Mouse (Mus musculus) heart, adult 2 months (tissue): ENCODE measurements at regions not wholly inside any gene's neighbourhood (a gene's known extent, or its start where the extent isn't known, plus 50 kb on each side); places are given as distances from the start of the nearest gene placed in this dataset.

ENCODE experiments used
- DNase-seq, 2 experiments: peaks; one replicate each; pipeline ENCODE4 v3.0.0; 2021
- H3K27ac ChIP-seq: fragments of 200-600 bp; 2 replicates; pipeline ENCODE4 v1.8.1; 2022
- H3K27me3 ChIP-seq: fragments of 200-500 bp; 2 replicates; pipeline ENCODE4 v1.6.1; 2012; ENCODE audit warnings: mild to moderate bottlenecking, low read length, inconsistent platforms, mixed read lengths; ENCODE audit not compliant: control insufficient read depth, insufficient read depth
- H3K36me3 ChIP-seq: fragments of 200-500 bp; 2 replicates; pipeline ENCODE4 v1.6.1; 2012; ENCODE audit warnings: low read length, inconsistent platforms; ENCODE audit not compliant: control insufficient read depth, insufficient read depth
- H3K4me1 ChIP-seq: fragments of 200-500 bp; 2 replicates; pipeline ENCODE4 v1.6.1; 2011; ENCODE audit warnings: low read length; ENCODE audit not compliant: control insufficient read depth, insufficient read depth
- H3K4me3 ChIP-seq: fragments of 200-600 bp; 2 replicates; pipeline ENCODE4 v1.8.1; 2022
- H3K79me2 ChIP-seq: fragments of 200-500 bp; replicated peaks from 2 replicates; pipeline ENCODE4 v1.6.1; 2012; ENCODE audit warnings: mild to moderate bottlenecking, inconsistent platforms, low read length, moderate library complexity, mixed read lengths; ENCODE audit not compliant: control insufficient read depth, insufficient read depth
- H3K9ac ChIP-seq: fragments of 200-500 bp; 2 replicates; pipeline ENCODE4 v1.6.1; 2012; ENCODE audit warnings: low read depth, mild to moderate bottlenecking, control low read depth, inconsistent platforms, low read length, mixed read lengths
- CTCF ChIP-seq: fragments of 200-600 bp; IDR thresholded peaks from 2 replicates; pipeline ENCODE4 v1.8.1; 2022; ENCODE audit warnings: antibody characterized with exemption, mild to moderate bottlenecking, moderate library complexity
- EP300 ChIP-seq: fragments of 200-500 bp; IDR thresholded peaks from 2 replicates; pipeline ENCODE4 v1.6.1; 2011; ENCODE audit warnings: low read depth, low read length, control low read depth; ENCODE audit not compliant: insufficient read depth
- POLR2A ChIP-seq: fragments of 200-500 bp; IDR thresholded peaks from 2 replicates; pipeline ENCODE4 v1.6.1; 2011; ENCODE audit warnings: mild to moderate bottlenecking, low read depth, low read length, control low read depth; ENCODE audit not compliant: insufficient read depth
- WGBS: fragments of 180-500 bp; shearing (Covaris S2); methylation state at CpG from one replicate; pipeline ENCODE4 v1.1.7; 2018; 5-methylcytosine and 5-hydroxymethylcytosine counted together
- intact Hi-C: fragments of 180-260 bp; cut with DNase I; formaldehyde crosslinking; loops from one replicate; pipeline ENCODE4 v1.15.1; 2025

DNA sequence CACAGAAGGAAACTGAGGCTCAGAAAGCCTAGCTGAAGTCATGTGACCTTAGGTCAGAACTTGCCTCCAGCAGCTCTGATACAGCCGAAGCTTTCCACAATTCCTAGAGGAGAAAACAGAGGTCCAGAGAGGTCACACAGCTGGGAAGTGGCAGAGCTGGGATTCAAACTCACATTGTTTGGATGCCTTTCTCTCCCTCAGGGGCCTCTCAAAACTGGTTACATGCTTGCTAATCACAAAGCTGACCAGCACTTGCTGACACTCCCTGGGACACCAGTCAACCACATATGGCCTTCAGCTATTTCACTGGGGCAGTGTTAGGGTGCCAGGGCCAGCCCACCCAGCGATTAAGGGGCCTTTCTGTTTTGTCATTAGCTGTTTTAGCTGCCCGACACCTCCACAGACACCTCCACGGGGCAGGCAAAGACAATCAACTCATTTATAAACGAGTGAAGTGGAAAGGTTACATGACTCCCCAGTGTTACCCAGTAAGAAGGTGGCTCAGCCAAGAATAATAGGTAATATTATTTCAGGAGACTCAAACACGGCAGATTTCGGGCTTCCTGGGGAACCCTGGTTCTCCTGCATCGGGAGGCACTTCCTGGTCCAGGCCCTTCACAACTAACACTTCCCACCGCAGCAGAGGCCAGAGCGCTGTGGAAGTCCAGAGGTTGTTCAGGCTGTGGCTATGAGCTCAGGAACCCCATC is 71.4 kb downstream of the 2410131K14Rik start:
- DNase-seq = no peak
- Histone ChIP-seq H3K36me3 (no peaks in the 10 kb centered on the region), H3K27ac (no peak overlapping the region), H3K4me1 (peaks cover 3% of the 10 kb centered on the region; the same call in 1 of the 2 replicates), H3K4me3 (no peak overlapping the region), H3K79me2 (no peaks in the 10 kb centered on the region), H3K9ac (no peak overlapping the region), H3K27me3 (no peaks in the 10 kb centered on the region)
- no peak for TF ChIP-seq EP300
- no peak for TF ChIP-seq POLR2A
- TF ChIP-seq CTCF = no peak
- intact Hi-C loops = loop anchor here (2.0 kb wide), 1 partner anchor 22 kb away; no protein-coding TSS in a partner anchor
- WGBS = 34% methylated on average over 10 of the region's 10 CpGs

- Histone ChIP-seq H3K27me3 (no peaks in the 10 kb centered on the region), H3K36me3 (no peaks in the 10 kb centered on the region), H3K79me2 (no peaks in the 10 kb centered on the region), H3K27ac (no peak overlapping the region), H3K4me3 (no peak overlapping the region), H3K4me1 (no peaks in the 10 kb centered on the region; the same call in 1 of the 2 replicates), H3K9ac (no peak overlapping the region)
- 67% methylated on average over 5 of the region's 5 CpGs for WGBS
- intact Hi-C loops = loop anchor here (2.0 kb wide), 1 partner anchor 49 kb away; no protein-coding TSS in a partner anchor
- no peak for DNase-seq
- TF ChIP-seq POLR2A = no peak
- TF ChIP-seq EP300 = no peak
- no peak for TF ChIP-seq CTCF
These were observed 73.0 kb downstream of the 2410131K14Rik start for GRCm38 (mm10) chr5:118318073-118318472.

- no peaks in the 10 kb centered on the region; the same call in 1 of the 2 replicates for H3K4me1 ChIP-seq
- no peak overlapping the region for H3K27ac ChIP-seq
- H3K36me3 ChIP-seq = no peaks in the 10 kb centered on the region
- H3K4me3 ChIP-seq = no peak overlapping the region
- H3K79me2 ChIP-seq = no peaks in the 10 kb centered on the region
- DNase-seq = no peak
- H3K27me3 ChIP-seq = no peaks in the 10 kb centered on the region
- intact Hi-C loops = loop anchor here (2.0 kb wide), 1 partner anchor 50 kb away; no protein-coding TSS in a partner anchor
- TF ChIP-seq CTCF (no peak), EP300 (no peak), POLR2A (no peak)
- no peak overlapping the region for H3K9ac ChIP-seq
- WGBS = 16% methylated on average over 14 of the region's 15 CpGs
These were observed 73.9 kb downstream of the 2410131K14Rik start for GRCm38 (mm10) chr5:118318883-118319282.

GRCm38 (mm10) chr5:118321719-118322455 is 76.9 kb downstream of the 2410131K14Rik start:
- H3K9ac ChIP-seq = no peak overlapping the region
- H3K27ac ChIP-seq = no peak overlapping the region
- peaks cover 1% of the 10 kb centered on the region for H3K4me1 ChIP-seq
- no peak for DNase-seq
- H3K79me2 ChIP-seq = no peaks in the 10 kb centered on the region
- intact Hi-C loops = no loop called here
- no peaks in the 10 kb centered on the region for H3K27me3 ChIP-seq
- H3K4me3 ChIP-seq = no peak overlapping the region
- no peaks in the 10 kb centered on the region for H3K36me3 ChIP-seq
- WGBS = 36% methylated on average over 18 of the region's 18 CpGs
- no peak for TF ChIP-seq EP300
- TF ChIP-seq POLR2A = no peak
- TF ChIP-seq CTCF = no peak

DNA sequence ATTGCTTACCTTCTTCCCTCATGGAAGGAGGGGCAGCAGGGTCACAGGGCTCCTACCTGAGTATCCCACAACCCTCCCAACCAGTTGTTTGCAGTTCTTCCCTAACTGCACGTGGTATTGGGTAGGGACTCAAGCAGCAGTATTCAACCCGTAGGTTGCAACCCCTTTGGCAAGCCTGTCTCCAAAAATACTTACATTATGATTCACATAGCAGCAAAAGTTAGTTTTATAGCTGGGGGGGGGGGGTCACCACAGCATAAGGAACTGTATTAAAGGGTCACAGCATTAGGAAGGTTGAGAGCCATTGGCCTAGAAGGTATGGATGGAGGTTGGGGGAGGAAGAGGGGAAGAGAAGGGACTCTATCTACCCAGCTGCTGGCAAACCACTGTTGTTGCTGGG is 78.1 kb downstream of the 2410131K14Rik start:
- intact Hi-C loops = no loop called here
- WGBS = 85% methylated on average over 2 of the region's 2 CpGs

More for the DNA sequence above, 78.1 kb downstream of the 2410131K14Rik start:
- Histone ChIP-seq H3K27me3 (no peaks in the 10 kb centered on the region), H3K36me3 (no peaks in the 10 kb centered on the region), H3K9ac (no peak overlapping the region), H3K79me2 (no peaks in the 10 kb centered on the region), H3K4me1 (peaks cover 1% of the 10 kb centered on the region; the same call in 1 of the 2 replicates), H3K4me3 (no peak overlapping the region), H3K27ac (no peak overlapping the region)
- no peak for DNase-seq
- no peak for TF ChIP-seq POLR2A
- no peak for TF ChIP-seq EP300
- no peak for TF ChIP-seq CTCF
